Mouse (Mus musculus) spleen, postnatal 0 days (tissue): ENCODE results near the gene Mbd6. TPM values are rescaled to one million over a fixed set of nuclear protein-coding genes. Genes with fewer than 3 reads are reported as not detected.

Source experiments
- polyA plus RNA-seq: library from polyadenylated mRNA; unstranded; fragments of >200 nt; fragmentation: Nextera tagmentation; extraction: Ambion mirVana; gene quantifications from 2 replicates; pipeline ENCODE4 v1.2.1, GENCODE M21; 2015

Gene Mbd6
- polyA plus RNA-seq, result 11.7 and 14.1 TPM in 2 replicates

DNA sequence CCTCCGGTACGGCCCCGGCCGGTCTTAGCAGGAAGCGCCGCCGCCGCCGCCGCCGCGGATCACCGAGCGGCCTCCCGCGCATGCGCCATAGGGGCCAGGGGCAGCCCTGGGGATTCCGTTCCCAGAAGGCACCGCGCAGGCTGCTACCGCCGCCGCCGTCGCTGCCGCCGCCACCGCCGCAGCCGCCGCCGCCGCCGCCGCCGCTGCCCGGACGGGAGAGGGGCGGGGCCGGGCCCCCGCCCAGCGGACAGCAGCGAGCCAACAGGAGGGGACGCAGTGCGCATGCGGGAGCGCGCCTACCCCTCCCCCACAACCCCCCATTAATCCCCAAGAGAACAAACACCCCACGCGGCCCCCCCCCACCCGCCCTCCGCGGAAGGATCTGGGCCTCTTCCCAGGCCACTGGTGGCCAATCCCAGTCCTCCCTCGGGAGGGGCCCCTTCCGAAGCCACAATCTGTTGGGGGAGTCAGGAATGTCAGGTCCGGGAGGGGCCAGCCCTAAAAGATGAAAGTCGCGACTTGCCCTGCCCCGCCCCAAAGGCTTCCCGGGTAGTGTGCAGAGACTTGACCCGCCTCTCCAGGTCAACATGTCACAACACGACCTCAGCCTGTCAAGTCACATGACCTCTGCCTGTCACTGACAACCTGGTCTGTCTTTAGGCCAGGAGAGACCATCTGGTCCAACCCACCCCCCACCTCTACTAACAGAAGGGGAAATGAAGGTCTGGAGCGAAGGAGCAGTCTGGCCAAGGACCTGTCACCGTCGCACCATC is at the start of gene Mbd6:
TSS of gene Mbd6 (minus strand) at position 219 of the 773 bp plus-strand sequence.

DNA sequence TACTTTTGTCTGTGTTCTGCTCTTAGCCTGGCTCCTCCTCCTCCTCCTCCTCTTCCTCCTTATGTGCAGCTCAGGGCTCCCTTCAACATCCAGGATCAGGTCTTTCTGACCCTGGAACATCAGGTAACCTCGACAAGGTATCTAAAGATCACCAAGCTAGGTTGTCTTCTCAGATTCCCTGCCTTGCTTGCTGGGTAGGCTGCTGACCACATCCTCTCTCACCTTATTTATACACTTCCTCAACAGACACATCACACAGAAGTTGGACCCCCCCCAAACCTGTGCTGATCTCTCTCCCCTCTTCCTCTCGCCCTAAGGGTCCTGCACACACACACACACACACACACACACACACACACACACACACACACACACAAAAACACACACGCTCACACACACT is 32.8 kb upstream of the Mbd6 start, which contains the start of gene Arhgap9:
TSS of gene Arhgap9 (plus strand) at position 344 of the 400 bp plus-strand sequence.

DNA sequence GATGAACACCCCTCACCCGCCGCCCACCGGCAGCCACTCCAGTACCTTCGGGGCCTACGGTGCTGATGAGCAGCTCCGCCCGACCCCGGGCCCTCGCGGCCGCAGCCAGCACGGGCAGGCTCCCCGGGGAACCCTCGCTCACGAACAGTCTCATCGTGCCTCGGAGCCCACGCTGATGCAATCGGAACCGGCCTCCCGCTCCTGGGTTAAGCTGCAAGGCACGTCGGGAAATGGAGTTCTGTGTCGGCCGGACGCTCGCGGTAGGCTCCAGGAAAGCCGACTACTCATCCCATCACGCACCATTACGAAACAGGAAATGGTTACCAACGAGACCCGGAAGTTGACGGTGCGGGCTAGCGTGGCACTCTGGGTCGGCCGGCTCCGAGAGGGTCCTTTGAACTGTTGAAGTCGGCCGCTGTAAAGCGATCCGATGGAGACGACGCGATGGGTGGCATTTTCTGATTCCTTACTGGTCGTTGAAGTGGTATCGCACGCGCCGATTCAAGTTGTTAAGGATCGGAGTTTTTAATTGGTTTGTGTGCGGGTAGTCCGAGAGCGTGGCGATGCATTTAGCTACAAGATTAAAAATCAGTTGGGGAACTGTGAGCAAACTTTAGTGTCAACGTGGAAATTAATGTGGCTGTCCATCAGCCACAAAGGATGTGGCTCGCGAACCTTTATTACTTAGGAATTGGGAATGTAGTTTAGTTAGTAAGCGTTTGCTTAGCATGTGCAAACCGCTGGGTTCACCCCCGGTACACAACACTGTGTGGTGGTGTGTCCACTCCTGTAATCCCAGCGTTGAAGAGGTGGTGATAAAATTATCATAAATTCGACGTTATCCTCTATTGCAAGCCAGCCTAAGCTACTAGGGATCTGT is 22.9 kb upstream of the Mbd6 start, which contains the start of gene Mars:
TSS of gene Mars (minus strand) at position 311 of the 880 bp plus-strand sequence.

DNA sequence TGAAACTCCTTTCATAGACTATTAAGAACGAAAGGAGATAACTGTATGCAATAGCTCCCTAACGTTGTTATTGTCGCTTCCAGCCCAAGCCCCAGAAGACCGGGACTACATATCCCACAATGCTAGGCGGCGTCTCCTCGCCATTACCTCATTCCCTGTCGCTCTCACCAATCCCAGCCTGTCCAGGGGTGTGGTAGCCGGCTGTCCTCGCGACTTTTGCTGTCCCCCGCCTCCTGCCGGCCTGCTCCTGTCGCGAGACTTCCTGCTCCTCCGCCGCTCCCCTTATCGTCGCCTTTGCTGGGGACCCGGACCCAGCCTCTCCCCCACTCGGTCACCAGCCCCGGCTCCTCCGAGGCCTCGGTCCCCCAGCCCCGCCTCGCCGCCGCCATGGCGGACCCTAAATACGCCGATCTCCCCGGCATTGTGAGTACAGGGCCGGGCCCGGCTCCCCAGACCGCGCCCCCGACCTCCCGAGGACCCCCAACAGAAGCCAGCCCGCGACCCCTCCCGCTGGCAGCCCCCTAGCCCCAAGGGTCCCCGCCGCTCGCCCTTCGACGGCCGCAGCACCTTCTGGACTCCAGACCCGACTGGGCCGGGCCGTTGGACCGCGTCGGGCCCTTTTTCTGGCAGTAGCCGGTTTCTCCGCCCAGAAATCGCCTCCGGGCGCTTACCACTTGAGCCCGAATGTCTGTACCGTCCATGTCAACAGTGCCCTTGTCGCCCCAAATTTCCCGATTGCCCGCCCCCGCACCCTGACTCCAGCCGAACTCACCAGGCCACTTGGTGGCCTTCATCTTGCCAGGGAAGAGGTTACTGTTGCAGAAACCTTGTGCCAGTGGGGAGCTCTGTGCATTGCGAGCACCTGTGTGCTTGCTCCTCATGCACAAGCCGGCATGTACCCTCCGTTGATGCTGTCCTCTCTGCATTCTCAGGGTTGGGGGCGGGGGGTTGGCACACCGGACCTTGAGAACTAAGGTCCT is 22.4 kb downstream of the Mbd6 start, which contains the start of gene Dctn2:
TSS of gene Dctn2 (plus strand) at position 257 of the 980 bp plus-strand sequence.

DNA sequence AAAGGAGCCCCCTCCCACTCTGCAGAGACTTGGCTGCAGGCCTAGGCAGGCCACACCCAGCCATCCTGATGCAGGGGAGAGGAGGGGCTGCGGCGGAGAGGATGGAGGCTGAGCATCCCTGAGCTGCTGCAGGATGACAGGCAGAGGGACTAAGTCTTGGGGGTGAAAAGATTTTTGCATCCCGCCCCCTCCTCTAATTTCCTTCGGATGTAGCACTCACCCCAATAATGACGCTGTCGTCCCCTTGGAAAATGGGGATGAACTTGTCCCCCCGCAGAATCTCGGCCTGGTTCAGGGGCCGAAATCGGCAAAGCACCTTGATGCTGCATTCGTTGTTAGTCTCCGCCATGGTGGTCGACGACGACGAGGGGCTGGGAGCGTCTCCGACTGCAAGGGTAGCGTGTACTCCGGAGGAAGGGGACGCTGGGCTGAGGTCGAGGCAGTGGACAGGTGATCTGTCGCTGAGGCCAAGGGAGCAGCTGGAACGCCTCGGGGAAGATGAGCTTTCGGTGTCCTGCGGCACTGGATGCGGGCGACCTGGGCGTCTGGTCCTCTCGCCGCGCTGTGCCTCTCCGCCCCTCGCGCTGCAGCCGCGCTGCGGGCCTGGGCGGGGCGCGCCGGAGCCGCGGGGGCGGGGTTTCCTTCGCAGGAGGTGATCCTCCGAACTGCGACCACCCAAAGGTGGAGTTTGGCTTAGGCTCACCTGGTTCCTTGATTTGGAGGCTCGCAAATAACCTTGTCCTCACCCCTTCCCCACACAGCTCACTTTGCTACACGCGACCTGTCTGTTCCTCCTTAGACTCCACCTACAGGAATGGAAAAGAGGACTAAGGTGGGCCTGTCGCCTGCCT is 26.0 kb downstream of the Mbd6 start, which contains the start of gene Kif5a:
TSS of gene Kif5a (minus strand) at position 801 of the 851 bp plus-strand sequence.

Other genes with a start within 250 kb of the Mbd6 start
- gene Mettl1, start 247.6 kb downstream of the Mbd6 start, polyA plus RNA-seq, result 30.3 and 30.7 TPM in 2 replicates
- gene Eef1akmt3, start 247.5 kb downstream of the Mbd6 start, polyA plus RNA-seq, result 0.10 and 0.16 TPM in 2 replicates
- gene Cyp27b1, start 240.8 kb downstream of the Mbd6 start, polyA plus RNA-seq, result not detected in 2 replicates
- gene March9, start 228.8 kb downstream of the Mbd6 start, polyA plus RNA-seq, result 0.08 and 0.11 TPM in 2 replicates
- 558 and 561 TPM in 2 replicates for gene Cdk4, start 225.5 kb downstream of the Mbd6 start, polyA plus RNA-seq
- 37.4 and 47.0 TPM in 2 replicates for gene Tspan31, start 218.8 kb downstream of the Mbd6 start, polyA plus RNA-seq
- gene Agap2, start 213.7 kb downstream of the Mbd6 start, polyA plus RNA-seq, result 2.5 and 3.6 TPM in 2 replicates
- 47.0 and 54.4 TPM in 2 replicates for gene Os9, start 167.9 kb downstream of the Mbd6 start, polyA plus RNA-seq
- gene B4galnt1, start 123.8 kb downstream of the Mbd6 start, polyA plus RNA-seq, result 22.9 and 24.8 TPM in 2 replicates
- 1.5 and 1.6 TPM in 2 replicates for gene Slc26a10, start 108.4 kb downstream of the Mbd6 start, polyA plus RNA-seq
- 13.1 and 17.5 TPM in 2 replicates for gene Arhgef25, start 98.9 kb downstream of the Mbd6 start, polyA plus RNA-seq
- gene Dtx3, start 93.3 kb downstream of the Mbd6 start, polyA plus RNA-seq, result 36.1 and 42.7 TPM in 2 replicates
- gene Pip4k2c, start 77.4 kb downstream of the Mbd6 start, polyA plus RNA-seq, result 41.4 and 44.1 TPM in 2 replicates
- gene Kif5a, start 25.7 kb downstream of the Mbd6 start, polyA plus RNA-seq, result 0.06 and 0.15 TPM in 2 replicates
- 94.5 and 104 TPM in 2 replicates for gene Dctn2, start 22.6 kb downstream of the Mbd6 start, polyA plus RNA-seq
- gene Mars, start 22.8 kb upstream of the Mbd6 start, polyA plus RNA-seq, result 79.4 and 88.0 TPM in 2 replicates
- 38.7 and 46.0 TPM in 2 replicates for gene Arhgap9, start 32.9 kb upstream of the Mbd6 start, polyA plus RNA-seq
- 0.66 and 1.1 TPM in 2 replicates for gene Gli1, start 53.0 kb upstream of the Mbd6 start, polyA plus RNA-seq
- gene Inhbe, start 65.4 kb upstream of the Mbd6 start, polyA plus RNA-seq, result not detected in 2 replicates
- not detected in 2 replicates for gene Inhbc, start 81.4 kb upstream of the Mbd6 start, polyA plus RNA-seq
- gene R3hdm2, start 91.3 kb upstream of the Mbd6 start, polyA plus RNA-seq, result 14.1 and 16.8 TPM in 2 replicates
- gene Stac3, start 212.7 kb upstream of the Mbd6 start, polyA plus RNA-seq, result 0.12 and 0.49 TPM in 2 replicates
- gene Ndufa4l2, start 225.9 kb upstream of the Mbd6 start, polyA plus RNA-seq, result 22.4 and 25.0 TPM in 2 replicates
- 80.6 and 92.9 TPM in 2 replicates for gene Shmt2, start 233.4 kb upstream of the Mbd6 start, polyA plus RNA-seq
- gene Nxph4, start 245.5 kb upstream of the Mbd6 start, polyA plus RNA-seq, result 0.12 TPM in 1 of 2 replicates, not detected in the other